Mouse (Mus musculus) CD4-positive, CD25-positive, alpha-beta regulatory T cell, adult 9 weeks (primary cell): ENCODE data around the gene Acer1. TPM values are rescaled to one million over a fixed set of nuclear protein-coding genes. Genes with fewer than 3 reads are reported as not detected.

Experiments
- polyA plus RNA-seq: library from polyadenylated mRNA; unstranded; fragments of 100-300 nt; shearing (Covaris generic); gene quantifications from one replicate; pipeline ENCODE4 v1.2.1, GENCODE M21; 2017

Acer1 gene
- polyA plus RNA-seq: not detected

DNA sequence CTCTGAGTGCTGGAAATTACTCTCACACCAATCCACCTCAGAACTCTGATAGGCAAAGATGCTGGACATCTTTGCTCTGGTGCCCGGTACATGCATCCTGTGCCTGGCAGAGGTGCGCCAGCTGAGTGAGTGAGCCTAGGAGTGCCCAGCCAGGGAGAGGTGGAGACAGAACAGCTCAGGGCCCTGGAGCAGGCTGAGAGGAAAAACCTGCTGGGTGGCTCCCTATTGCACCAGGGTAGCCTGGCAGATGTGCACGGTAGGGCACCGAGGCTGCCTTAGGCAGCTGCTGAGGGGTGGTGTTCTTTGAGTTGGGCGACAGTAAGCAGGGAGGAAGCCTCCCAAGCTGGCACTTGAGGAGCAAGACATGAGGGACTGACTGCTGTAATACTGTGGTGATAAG lies at the start of gene Acer1:
Acer1 (minus strand) TSS at position 114 of the 400 bp plus-strand sequence.

DNA sequence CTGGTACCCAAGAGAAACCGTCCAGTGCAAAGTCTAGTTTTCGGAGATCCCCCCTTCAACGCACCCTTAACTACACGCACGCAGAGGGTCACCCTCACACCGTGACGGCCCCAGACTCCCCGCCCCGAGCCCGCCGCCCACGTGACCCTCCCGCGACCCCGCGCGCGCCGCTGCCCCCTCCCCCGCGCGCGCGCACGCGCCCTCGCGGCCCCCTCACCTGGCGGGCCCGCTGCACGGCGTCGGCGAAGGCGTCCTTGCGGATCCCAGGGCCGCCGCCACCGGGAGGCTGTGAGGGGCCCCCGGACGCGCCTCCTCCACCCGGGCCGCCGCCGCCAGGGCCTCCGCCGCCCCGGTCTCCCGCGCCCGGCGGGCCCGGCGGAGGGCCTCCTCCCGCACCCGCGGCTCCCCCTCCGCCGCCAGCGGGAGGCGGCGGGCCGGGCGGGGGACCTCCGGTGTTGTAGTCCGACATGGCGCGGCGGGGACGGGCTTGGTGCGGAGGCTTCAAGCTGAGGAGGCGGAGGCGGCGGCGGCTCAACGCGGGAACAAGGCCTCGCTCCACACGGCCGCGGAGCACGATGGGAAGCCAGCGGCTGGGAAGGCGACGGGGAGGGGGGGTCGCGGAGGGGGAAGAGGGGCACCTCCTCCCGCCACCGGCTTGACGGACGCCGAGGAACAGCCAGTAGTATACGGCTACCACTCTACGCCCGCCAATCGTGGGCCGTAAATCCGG lies 49.2 kb upstream of the Acer1 start, which contains the start of gene Khsrp:
Khsrp (minus strand) TSS at position 592 of the 730 bp plus-strand sequence.

DNA sequence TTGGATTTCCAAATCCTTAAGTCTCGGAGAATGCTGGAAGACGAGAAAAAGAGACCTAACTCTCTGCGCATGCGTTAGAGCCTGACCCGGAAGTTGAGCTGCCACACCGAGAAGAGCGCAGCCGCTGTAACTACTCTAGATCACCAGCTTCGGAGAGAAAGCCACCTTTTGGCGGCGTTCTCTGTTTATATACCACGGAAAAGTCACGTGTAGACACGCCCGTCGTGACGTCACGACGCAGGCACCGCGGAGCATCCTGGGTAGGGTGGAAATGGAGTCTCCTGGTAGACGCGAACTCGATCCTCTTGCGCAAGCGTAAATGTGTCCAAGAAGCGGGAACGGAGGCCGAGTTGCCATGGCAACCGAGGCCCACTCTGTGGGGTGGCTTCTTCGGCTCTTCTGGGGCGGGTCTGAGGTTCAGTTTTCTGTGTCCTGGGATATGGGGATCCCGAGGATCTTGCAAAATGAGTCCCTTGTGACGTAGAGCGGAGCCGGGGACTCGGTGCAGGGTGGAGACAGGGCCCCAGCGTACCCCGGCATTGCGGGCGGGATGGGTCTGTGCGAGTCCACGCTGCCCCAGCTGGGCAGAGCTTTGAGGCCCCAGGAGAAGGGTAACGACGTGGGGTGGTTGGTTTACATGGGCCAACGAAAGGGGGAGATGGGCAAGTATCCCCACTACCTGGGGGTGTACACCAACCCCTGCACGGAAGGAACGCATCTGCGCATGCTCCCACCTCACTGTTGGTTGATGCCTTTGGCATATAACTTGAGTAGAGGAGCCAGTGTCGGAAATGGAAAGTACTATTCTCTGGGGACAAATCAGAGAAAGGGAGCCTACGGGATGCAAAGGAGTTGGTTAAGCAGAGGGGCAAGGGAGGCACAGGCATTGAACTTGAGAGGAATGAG lies 29.6 kb upstream of the Acer1 start, which contains the start of the genes Gtf2f1 and Gm17949:
Gtf2f1 (minus strand) TSS at position 53 of the 906 bp plus-strand sequence.
Gm17949 (plus strand) TSS at position 234 of the 906 bp plus-strand sequence.

DNA sequence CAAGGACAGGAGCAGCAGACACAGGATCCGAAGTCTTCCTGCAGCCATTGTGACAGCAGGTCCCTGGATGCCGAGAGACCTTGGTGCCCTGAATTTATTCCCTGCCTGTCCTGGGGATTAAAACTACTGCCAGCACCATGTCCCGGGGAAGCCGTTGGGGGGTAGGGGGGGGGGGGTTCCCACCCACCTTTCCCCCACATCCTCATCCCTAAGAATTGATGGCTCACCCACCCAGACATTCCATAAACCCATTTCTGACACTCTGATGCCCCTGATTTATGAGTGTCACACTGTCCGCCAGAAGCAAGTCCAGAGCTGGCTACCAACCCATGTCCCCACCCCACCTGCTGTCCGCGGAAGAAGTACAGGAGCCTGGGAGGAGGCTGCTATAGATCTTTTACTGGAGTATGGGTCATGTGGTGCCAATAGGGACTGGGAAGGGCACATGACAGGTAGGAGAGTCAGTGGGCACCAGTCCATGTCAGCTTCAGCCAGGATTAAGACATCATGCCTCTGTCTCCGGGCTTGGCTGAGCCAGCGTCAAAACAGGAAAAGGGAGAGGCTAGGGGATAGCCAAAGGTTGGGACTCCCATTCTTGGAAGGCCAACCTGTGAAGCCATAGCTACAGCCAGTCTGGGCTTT lies 18.2 kb upstream of the Acer1 start, which contains the start of gene Pspn:
Pspn (minus strand) TSS at position 51 of the 642 bp plus-strand sequence.

DNA sequence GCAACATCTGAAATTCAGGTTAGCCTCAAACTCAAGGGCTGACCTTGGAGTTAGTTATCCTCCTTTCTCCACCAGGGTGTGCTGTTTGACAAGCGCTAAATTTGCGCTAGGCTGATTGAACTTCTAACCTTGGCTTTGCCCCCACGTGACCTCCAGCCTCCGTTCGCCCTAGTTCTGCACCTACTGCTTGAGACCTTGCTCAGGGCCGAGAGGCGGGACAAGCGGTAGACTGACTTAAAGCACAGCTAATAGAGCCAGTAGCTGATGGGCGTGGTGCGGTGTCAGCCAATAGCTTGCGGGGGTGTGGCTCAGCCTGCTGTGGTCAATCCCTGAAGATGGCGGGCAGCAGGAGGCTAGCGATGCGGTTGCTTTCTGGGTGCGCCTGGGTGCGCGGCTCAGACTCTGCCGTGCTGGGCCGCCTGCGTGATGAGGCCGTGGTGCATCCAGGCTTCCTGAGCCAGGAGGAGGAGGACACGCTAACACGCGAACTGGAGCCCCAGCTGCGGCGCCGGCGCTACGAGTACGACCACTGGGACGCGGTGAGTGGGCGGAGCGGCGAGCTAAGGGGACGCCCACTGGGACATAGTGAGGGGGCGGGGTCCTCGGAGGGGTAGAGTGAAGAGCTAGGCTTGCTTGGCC lies 15.2 kb upstream of the Acer1 start, which contains the start of gene Alkbh7:
Alkbh7 (plus strand) TSS at position 311 of the 639 bp plus-strand sequence.

DNA sequence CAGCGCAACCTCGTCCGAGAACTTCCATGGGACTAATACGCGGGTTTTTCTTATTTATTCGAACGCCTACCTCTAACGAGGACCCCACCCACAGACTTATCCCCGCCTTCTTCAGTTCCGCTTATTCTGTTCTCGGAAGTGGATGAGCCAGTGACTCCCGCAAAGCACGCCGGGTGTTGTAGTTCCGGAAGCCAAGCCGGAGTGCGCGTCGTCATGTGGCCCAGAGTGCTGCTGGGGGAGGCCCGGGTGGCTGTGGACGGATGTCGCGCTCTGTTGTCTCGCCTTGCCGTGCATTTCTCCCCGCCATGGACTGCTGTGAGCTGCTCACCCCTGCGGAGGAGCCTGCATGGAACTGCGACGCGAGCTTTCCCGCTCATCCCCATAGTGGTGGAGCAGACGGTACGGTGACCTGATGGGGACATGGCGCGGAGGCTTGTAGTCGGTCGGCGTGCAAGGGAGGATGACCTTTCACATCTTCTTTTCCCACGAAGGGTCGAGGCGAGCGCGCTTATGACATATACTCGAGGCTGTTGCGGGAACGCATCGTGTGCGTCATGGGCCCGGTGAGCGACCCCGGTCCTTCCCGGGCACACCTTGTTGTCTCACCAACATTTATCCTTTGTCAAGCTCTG lies 8.3 kb upstream of the Acer1 start, which contains the start of gene Clpp:
Clpp (plus strand) TSS at position 191 of the 632 bp plus-strand sequence.

DNA sequence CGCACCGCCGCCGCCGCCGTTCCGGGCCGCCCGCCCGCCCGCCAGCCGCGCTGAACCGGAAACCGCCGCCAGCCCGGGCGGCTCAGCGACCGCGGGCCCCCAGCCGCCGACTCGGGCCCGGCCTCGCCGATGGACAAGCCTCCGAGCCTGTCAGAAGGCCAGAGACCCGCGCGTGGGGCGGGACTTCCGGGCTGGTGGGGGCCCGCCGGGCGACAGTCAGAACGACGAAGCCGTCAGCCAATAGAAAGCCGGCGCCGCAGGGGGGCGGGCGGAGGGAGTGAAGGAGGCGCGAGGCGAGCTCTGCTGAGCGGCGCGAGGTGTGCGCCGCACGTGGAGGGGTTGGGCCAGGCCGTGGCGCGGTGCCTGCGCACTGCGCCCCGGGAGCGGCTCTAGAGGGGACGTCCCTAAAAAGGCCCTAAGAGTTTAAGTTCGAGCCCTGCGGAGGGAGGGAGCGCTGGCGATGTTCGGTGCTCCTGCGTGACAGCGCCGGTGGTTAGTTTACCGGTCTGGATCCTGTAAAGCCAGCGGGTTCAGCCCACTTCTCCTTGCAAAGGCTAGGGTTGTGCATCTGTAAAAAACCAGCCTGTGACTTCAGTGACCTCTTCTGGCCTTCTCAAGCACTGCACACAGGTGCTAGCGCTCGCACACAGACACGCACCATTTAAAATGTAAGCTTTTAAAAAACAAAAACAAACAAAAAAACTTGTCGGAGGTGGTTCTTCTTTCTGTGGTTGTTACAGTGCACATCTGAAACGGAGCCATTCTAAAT lies 46.4 kb downstream of the Acer1 start, which contains the start of gene Mllt1:
Mllt1 (minus strand) TSS at position 53 of the 769 bp plus-strand sequence.

Other genes with a start within 250 kb of the Acer1 start
- gene Nrtn, start 224.6 kb downstream of the Acer1 start, polyA plus RNA-seq: not detected
- gene Dus3l, start 217.4 kb downstream of the Acer1 start, polyA plus RNA-seq: 64.4 TPM
- gene Prr22, start 211.9 kb downstream of the Acer1 start, polyA plus RNA-seq: 1.6 TPM
- 1.0 TPM for gene Rfx2, start 151.1 kb downstream of the Acer1 start, polyA plus RNA-seq
- 0.10 TPM for gene Acsbg2, start 107.7 kb downstream of the Acer1 start, polyA plus RNA-seq
- gene 1700061G19Rik, start 106.6 kb downstream of the Acer1 start, polyA plus RNA-seq: 0.43 TPM
- 2.8 TPM for gene Mllt1, start 46.7 kb downstream of the Acer1 start, polyA plus RNA-seq
- gene Clpp, start 8.2 kb upstream of the Acer1 start, polyA plus RNA-seq: 93.4 TPM
- gene Alkbh7, start 15.2 kb upstream of the Acer1 start, polyA plus RNA-seq: 46.9 TPM
- gene Pspn, start 17.9 kb upstream of the Acer1 start, polyA plus RNA-seq: not detected
- gene Gtf2f1, start 29.2 kb upstream of the Acer1 start, polyA plus RNA-seq: 98.1 TPM
- 0.84 TPM for gene Gm17949, start 29.3 kb upstream of the Acer1 start, polyA plus RNA-seq
- gene Khsrp, start 49.4 kb upstream of the Acer1 start, polyA plus RNA-seq: 9.0 TPM
- gene Slc25a41, start 59.5 kb upstream of the Acer1 start, polyA plus RNA-seq: not detected
- 2.7 TPM for gene Crb3, start 77.0 kb upstream of the Acer1 start, polyA plus RNA-seq
- gene Slc25a23, start 77.7 kb upstream of the Acer1 start, polyA plus RNA-seq: 3.3 TPM
- 310 TPM for gene Dennd1c, start 96.4 kb upstream of the Acer1 start, polyA plus RNA-seq
- gene Tubb4a, start 105.7 kb upstream of the Acer1 start, polyA plus RNA-seq: 3.3 TPM
- 10.4 TPM for gene Tnfsf9, start 123.2 kb upstream of the Acer1 start, polyA plus RNA-seq
- 0.88 TPM for gene Cd70, start 167.7 kb upstream of the Acer1 start, polyA plus RNA-seq
- gene Tnfsf14, start 212.1 kb upstream of the Acer1 start, polyA plus RNA-seq: 13.4 TPM
- 3.5 TPM for gene C3, start 246.0 kb upstream of the Acer1 start, polyA plus RNA-seq